Mouse (Mus musculus): Measurements from ENCODE around the gene Cpne1.

Cpne1 gene

GRCm38 (mm10) chr2:156079674-156080073, 32.1 kb downstream of the Cpne1 start:
- no peak for DNase-seq (ENCODE audit: low read depth, low spot score)

GRCm38 (mm10) chr2:156079183-156079560, 32.6 kb downstream of the Cpne1 start:
- no peak for DNase-seq (ENCODE audit: low read depth, low spot score)

- DNase-seq (ENCODE audit: low read depth, low spot score): no peak
Observed at GRCm38 (mm10) chr2:156078421-156079182, 33.2 kb downstream of the Cpne1 start.

- DNase-seq (ENCODE audit: low read depth, low spot score): no peak
Observed at GRCm38 (mm10) chr2:156077461-156077860, 34.3 kb downstream of the Cpne1 start.

GRCm38 (mm10) chr2:156073725-156074124, 38.0 kb downstream of the Cpne1 start:
- no peak for DNase-seq (ENCODE audit: low read depth, low spot score)

- DNase-seq (ENCODE audit: low read depth, low spot score): no peak
Observed at GRCm38 (mm10) chr2:156071236-156071635, 40.5 kb downstream of the Cpne1 start.

- DNase-seq (ENCODE audit: low read depth, low spot score): no peak
Observed at GRCm38 (mm10) chr2:156067916-156068315, 43.8 kb downstream of the Cpne1 start.

GRCm38 (mm10) chr2:156066126-156066525, 45.6 kb downstream of the Cpne1 start:
- no peak for DNase-seq (ENCODE audit: low read depth, low spot score)

- peak; percentile 24 for DNase-seq (ENCODE audit: low read depth, low spot score)
Observed at GRCm38 (mm10) chr2:156065099-156066041, 46.4 kb downstream of the Cpne1 start, which contains the start of gene Spag4. Gene Spag4, plus strand, starts transcription at chr2:156065175.

GRCm38 (mm10) chr2:156052816-156053215, 58.9 kb downstream of the Cpne1 start, which contains the start of gene Fer1l4:
Gene Fer1l4, minus strand, starts transcription at chr2:156052947.
- DNase-seq (ENCODE audit: low read depth, low spot score): no peak

GRCm38 (mm10) chr2:156047929-156048328, 63.8 kb downstream of the Cpne1 start:
- no peak for DNase-seq (ENCODE audit: low read depth, low spot score)

- DNase-seq (ENCODE audit: low read depth, low spot score): no peak
Observed at GRCm38 (mm10) chr2:156042903-156043302, 68.9 kb downstream of the Cpne1 start.

GRCm38 (mm10) chr2:156039390-156039789, 72.4 kb downstream of the Cpne1 start:
- DNase-seq (ENCODE audit: low read depth, low spot score): no peak

GRCm38 (mm10) chr2:156025482-156025881, 86.3 kb downstream of the Cpne1 start:
- no peak for DNase-seq (ENCODE audit: low read depth, low spot score)

All from brain, embryonic 18.5 days (tissue).